Mouse (Mus musculus) cerebellum, adult 9-10 months (tissue): ENCODE data around the gene Zbtb43.

Experiments
- DNase-seq: peaks from one replicate; pipeline ENCODE4 v3.0.0; 2022

Gene Zbtb43

DNA sequence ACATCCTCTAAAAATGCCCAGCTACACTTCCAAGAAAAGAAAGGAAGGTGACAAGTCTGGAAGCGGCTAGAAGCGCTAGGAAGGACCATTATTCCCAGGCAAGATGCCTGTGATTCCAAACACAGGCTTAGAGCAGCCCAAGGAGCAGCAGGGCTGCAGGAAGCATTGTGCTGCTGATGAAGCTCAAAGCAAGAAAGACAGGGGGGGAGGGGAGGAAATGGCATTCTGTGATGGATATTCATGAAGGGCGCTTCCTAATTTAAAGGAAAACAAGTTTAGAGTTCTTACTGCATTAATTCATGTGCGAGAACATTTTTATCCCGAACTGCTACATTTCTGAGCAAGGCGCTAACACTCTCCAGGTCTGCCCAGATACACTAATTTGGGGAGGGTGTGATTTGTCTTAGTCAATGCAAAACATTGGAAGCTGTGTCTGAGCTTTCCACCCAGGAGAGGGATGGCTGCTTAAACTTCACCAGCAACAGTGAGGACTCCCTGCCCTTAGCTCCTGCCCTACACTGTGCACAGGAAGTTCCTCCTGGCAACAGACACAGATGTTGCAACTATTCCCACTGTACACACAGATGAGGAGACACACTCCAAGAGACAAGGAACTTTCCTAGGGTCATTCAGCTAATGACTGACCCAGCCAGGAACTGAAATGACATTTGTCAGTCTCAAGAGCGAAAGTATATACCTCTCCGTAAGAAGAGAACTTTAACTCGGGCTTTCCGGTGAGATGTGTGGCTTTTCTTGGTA lies 41.5 kb downstream of the Zbtb43 start:
- no peak for DNase-seq

DNA sequence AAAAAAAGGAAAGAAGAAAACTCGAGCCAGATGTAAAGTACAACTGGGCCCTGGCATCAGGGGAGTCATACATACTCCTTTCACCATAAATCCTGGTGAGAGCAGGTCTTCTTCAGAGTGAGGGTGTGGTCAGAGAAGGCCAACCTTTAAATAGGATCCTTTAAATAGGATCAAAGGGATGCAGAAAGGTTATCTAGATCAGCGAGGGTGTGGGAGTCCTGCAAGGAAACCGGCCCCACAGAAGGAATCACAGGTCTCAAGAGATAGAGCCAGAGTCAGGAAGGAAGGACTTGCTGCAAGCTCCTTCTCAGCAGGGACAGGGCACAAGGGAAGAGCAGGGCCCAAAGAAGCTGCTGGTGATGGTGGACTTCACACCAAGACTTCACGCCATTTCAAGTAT lies 50.9 kb downstream of the Zbtb43 start:
- DNase-seq = no peak

DNA sequence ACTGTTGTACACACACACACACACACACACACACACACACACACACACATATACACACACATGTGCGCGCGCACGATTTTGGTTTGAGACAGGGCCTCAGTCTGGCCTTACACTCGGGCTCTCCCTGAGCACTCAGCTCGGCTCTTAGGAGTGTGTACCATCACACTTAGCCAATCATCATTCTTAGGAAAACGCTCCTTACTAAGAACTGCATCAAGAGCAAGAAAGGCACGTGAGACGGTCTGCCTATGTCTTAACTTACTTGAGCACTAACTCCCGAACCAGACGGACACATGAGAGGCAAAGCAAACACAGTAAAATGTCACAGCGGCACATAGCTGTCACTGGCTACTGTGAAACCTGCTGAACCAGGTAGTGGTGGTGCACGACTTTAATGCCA lies 54.3 kb downstream of the Zbtb43 start:
- no peak for DNase-seq

DNA sequence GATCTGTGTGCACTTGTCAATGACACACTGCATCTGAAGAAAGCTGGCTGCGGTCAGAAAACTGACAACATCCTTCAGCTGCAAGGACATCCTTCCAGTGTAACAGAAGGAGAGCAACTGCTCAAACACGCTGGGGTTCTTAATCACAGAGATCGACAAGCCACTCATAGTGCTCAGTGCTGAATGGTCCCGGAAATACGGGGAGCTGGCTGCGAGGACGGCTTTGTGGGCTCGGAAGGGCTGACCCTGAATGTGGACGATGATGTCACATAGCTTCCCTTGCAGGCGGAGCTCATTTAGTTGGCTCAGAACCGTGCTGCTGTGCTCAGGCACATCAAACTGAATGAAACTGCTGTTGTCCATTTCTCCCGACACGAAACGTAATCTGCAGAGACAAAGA lies 56.2 kb downstream of the Zbtb43 start:
- DNase-seq = no peak

DNA sequence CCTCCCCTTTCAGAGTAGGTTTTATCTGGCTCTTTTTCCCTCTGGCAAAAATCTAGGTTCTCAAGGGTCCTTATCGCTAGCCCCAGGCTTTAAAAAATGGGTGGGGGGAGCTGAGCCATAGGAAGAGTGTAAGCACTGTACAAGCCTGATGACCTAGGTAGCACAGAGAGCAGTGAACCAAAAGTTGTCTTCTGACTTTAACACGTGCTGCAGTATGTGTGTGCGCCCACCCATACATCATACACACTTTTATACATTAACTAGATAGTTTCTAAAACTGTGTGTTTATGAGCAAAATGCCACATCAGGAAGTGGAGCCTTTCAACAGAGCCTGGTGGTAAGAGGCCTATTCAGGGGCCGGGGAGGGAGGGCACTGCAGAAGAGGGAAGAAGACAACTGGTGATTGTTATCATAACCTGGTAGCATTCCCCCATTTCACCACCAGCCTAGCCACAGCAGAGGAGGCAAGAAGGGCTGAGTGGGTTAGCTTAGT lies 64.8 kb downstream of the Zbtb43 start:
- no peak for DNase-seq

DNA sequence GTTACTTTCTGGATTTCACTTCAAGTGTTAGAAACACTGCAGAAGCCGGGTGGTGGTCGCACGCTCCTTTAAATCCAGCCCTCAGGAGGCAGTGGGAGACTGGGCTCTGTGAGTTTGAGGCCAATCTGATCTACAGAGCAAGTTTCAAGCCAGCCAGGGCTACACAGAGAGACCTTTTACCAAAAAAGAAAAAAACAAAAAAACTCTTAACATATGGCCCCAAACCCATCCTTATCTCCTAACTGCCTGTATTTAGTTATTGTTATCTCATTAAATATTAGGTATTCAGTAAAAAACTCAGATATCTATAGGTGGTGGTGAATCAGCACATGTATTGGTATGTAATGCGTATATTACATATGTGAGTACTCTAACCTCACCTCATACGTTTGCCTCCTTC lies 65.7 kb downstream of the Zbtb43 start:
- DNase-seq = no peak

DNA sequence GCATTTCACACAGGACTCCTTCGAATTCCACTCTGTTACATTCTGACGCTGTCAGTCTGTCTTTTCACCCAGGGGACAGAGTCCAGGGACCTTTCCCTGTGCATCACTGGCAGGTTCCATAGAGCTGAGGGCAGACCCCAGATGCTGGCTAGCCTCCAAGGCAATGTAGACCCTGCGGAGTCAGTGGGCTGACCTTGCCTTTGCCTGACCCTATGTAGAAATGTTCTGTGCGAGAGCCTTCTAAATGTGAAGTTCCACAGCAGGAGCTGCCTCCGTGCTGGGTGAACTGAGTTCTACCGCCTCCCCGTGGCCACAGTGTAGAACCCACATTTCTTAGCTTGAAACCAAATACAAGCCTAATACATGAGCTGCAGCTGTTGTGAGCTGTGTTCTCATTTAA lies 66.1 kb downstream of the Zbtb43 start:
- peak; percentile 61 for DNase-seq

DNA sequence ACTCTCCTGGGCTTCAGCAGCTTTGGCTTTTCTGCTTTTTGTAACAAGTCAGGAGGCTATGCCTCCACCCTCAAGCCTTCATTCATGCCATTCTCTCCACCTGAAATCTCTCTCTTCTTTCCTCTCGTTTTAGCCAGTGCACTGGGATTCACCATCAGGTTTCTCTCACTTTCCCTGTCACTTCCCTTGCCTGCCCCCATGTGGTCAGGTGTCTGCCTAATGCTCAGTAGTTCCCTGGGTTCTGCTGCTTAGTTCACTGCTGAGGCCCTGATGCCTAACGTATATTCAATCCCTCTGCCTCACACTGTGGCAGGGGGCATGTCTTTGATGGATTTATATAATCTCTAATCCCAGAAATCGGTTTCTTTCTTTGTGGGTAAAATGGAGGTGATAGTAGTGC lies 67.1 kb downstream of the Zbtb43 start:
- DNase-seq = peak; percentile 68

DNA sequence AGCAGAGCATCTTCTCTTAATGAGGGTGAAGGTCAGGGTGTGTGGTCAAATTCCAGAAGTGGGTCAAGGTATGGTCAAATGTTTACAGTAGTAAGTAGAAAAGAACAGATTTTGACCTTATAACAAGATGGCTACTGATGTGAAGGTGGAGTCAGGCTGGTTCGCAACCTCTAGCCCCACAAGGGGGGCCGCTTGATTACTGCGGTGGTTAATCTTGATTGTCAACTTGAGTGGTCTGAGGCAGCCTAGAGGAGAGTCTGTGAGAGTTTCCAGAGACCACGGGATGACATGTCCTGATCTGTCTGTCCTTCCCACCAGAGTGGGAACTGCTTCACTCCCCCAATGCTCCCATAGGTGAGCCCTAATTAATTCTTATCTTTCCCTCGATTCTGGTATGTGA lies 67.8 kb downstream of the Zbtb43 start:
- no peak for DNase-seq
